Mouse (Mus musculus) spleen, adult 2 months (tissue): Measurements from ENCODE around the gene Med16. TPM values are rescaled to one million over a fixed set of nuclear protein-coding genes. Genes with fewer than 3 reads are reported as not detected.

Experiments used
- DNase-seq, 2 experiments: peaks; one replicate each; pipeline versions ENCODE4 v3.0.0 to v3.0.0-alpha.2; 2012 to 2021; ENCODE audit warnings: low spot score in 2 of 2, low read depth in 1 of 2
- H3K27ac ChIP-seq: fragments of 200-500 bp; 2 replicates; pipeline ENCODE4 v1.5.1; 2012; ENCODE audit warnings: low read length, inconsistent platforms; ENCODE audit not compliant: insufficient read depth
- H3K27me3 ChIP-seq: fragments of 200-500 bp; 2 replicates; pipeline ENCODE4 v1.6.1; 2012; ENCODE audit warnings: mild to moderate bottlenecking, moderate library complexity, low read length, inconsistent platforms; ENCODE audit not compliant: control insufficient read depth, insufficient read depth
- H3K36me3 ChIP-seq: fragments of 200-500 bp; 2 replicates; pipeline ENCODE4 v1.6.1; 2012; ENCODE audit warnings: mild to moderate bottlenecking, low read length, inconsistent platforms; ENCODE audit not compliant: control insufficient read depth, insufficient read depth
- H3K4me1 ChIP-seq: fragments of 200-500 bp; 2 replicates; pipeline ENCODE4 v1.6.1; 2011; ENCODE audit warnings: inconsistent platforms; ENCODE audit not compliant: control insufficient read depth, insufficient read depth, insufficient read length
- H3K4me3 ChIP-seq: fragments of 200-500 bp; 2 replicates; pipeline ENCODE4 v1.5.1; 2011; ENCODE audit warnings: mild to moderate bottlenecking, inconsistent platforms; ENCODE audit not compliant: insufficient read depth, insufficient read length; ENCODE audit errors: extremely low read depth
- CTCF ChIP-seq: fragments of 200-500 bp; IDR thresholded peaks from 2 replicates; pipeline ENCODE4 v1.5.1; 2011; ENCODE audit warnings: mild to moderate bottlenecking, inconsistent platforms; ENCODE audit not compliant: insufficient read depth, insufficient read length, insufficient replicate concordance; ENCODE audit errors: extremely low read depth
- POLR2A ChIP-seq: fragments of 200-500 bp; IDR thresholded peaks from 2 replicates; pipeline ENCODE4 v1.6.1; 2011; ENCODE audit warnings: low read depth, low read length, inconsistent platforms
- WGBS: fragments of 180-500 bp; shearing (Covaris S2); methylation state at CpG from one replicate; pipeline ENCODE4 v1.1.7; 2018; 5-methylcytosine and 5-hydroxymethylcytosine counted together
- polyA plus RNA-seq: library from polyadenylated mRNA; depleted of rRNA; stranded (reverse); fragments of >200 nt; gene quantifications from 2 replicates; pipeline ENCODE4 v1.2.3, GENCODE M21; 2012

Med16 gene
- polyA plus RNA-seq, 1 experiment, result 46.4 TPM

- H3K4me1 ChIP-seq, result peaks cover 22% of the 10 kb centered on the region
- TF ChIP-seq CTCF, result no peak
- no peak for TF ChIP-seq POLR2A
- no peaks in the 10 kb centered on the region for H3K36me3 ChIP-seq
- WGBS, result 2% methylated on average over 52 of the region's 57 CpGs
- H3K27me3 ChIP-seq, result peaks cover 8% of the 10 kb centered on the region
- DNase-seq, result no peak
- H3K4me3 ChIP-seq, result peak within 1 kb of the TSS; percentile 50
- no peak within 1 kb of the TSS for H3K27ac ChIP-seq
Observed at GRCm38 (mm10) chr10:79874290-79874862, 34.3 kb downstream of the Med16 start, which contains the start of the genes Prtn3 and Plppr3. Gene Prtn3, plus strand, starts transcription at chr10:79874476. Gene Plppr3, minus strand, starts transcription at chr10:79874634.

DNA sequence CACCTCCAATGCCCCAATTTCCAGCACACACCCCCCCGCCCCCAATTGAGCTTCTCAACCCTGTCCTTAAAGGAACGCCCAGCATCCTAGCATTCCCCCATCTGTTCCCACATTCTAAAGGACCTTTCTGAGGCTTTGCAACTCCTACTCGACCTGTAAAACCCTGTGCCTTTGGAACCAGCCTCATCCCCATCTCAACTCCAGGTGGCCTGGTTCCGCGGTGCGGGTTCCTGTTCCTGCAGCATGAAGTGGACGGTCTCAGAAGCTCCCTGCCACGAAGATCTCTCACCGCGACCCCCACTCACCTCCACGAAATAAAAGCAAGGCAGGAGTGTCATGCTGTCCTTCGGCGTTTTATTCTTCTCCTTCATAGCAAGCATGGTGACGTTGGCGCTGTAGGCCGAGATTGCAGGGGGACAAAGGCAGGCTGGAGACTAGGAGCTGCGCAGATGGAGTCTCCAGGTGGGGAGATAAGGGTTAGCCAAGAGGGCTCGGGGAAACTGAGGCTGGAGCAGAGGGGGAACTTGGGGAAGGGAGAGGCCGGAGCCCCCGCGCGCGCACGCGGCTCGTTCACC is 34.9 kb downstream of the Med16 start:
- WGBS, result 2% methylated on average over 26 of the region's 26 CpGs
- Histone ChIP-seq H3K4me3 (peak overlapping the region; percentile 50), H3K36me3 (no peaks in the 10 kb centered on the region), H3K27me3 (peaks cover 8% of the 10 kb centered on the region), H3K27ac (no peak overlapping the region), H3K4me1 (peaks cover 22% of the 10 kb centered on the region)
- no peak for DNase-seq
- no peak for TF ChIP-seq POLR2A
- TF ChIP-seq CTCF, result no peak

DNA sequence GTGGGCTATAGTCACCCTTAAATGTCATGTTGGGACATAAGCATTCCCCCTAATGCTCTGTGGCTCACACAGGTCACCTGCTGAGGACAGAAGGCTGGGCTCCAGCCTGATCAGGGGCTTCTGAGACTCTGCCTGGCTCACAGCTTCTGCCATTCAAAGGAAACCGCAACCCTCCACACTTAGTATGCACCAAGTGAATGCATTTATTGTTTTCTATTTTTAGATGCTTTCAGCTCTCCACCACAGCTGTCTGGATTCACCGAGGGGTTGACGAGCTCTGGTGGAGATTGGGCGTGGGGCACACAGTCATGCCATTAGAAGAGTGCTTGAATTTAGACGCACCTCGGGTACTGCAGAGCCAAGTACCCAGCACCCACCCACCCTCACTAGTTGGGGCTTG is 35.4 kb downstream of the Med16 start:
- Histone ChIP-seq H3K36me3 (no peaks in the 10 kb centered on the region), H3K4me3 (no peak overlapping the region), H3K27ac (no peak overlapping the region), H3K4me1 (peaks cover 22% of the 10 kb centered on the region), H3K27me3 (peaks cover 8% of the 10 kb centered on the region)
- TF ChIP-seq POLR2A (no peak), CTCF (no peak)
- 6% methylated on average over 6 of the region's 6 CpGs for WGBS
- no peak for DNase-seq

- WGBS, result 37% methylated on average over 3 of the region's 3 CpGs
- TF ChIP-seq CTCF, result no peak
- TF ChIP-seq POLR2A, result no peak
- Histone ChIP-seq H3K27me3 (peaks cover 8% of the 10 kb centered on the region), H3K27ac (no peak overlapping the region), H3K4me1 (peaks cover 20% of the 10 kb centered on the region), H3K36me3 (no peaks in the 10 kb centered on the region), H3K4me3 (no peak overlapping the region)
- no peak for DNase-seq
Observed at GRCm38 (mm10) chr10:79872862-79873261, 35.9 kb downstream of the Med16 start.

GRCm38 (mm10) chr10:79871845-79872244 is 36.9 kb downstream of the Med16 start:
- Histone ChIP-seq H3K36me3 (no peaks in the 10 kb centered on the region), H3K27me3 (peaks cover 8% of the 10 kb centered on the region), H3K27ac (no peak overlapping the region), H3K4me3 (no peak overlapping the region), H3K4me1 (peaks cover 12% of the 10 kb centered on the region)
- no peak for DNase-seq
- TF ChIP-seq POLR2A (no peak), CTCF (no peak)
- 88% methylated on average over 8 of the region's 8 CpGs for WGBS

GRCm38 (mm10) chr10:79866601-79867000 is 42.1 kb downstream of the Med16 start:
- peaks cover 25% of the 10 kb centered on the region for H3K36me3 ChIP-seq
- TF ChIP-seq POLR2A (no peak), CTCF (no peak)
- no peaks in the 10 kb centered on the region for H3K27me3 ChIP-seq
- no peak overlapping the region for H3K27ac ChIP-seq
- WGBS, result 85% methylated on average over 11 of the region's 11 CpGs
- H3K4me3 ChIP-seq, result no peak overlapping the region
- DNase-seq, result no peak
- no peaks in the 10 kb centered on the region for H3K4me1 ChIP-seq

- no peak for TF ChIP-seq CTCF
- TF ChIP-seq POLR2A, result no peak
- Histone ChIP-seq H3K36me3 (peaks cover 31% of the 10 kb centered on the region), H3K27ac (no peak overlapping the region), H3K4me1 (no peaks in the 10 kb centered on the region; the same call in 1 of the 2 replicates), H3K4me3 (no peak overlapping the region), H3K27me3 (no peaks in the 10 kb centered on the region)
- DNase-seq, result no peak
- WGBS, result 78% methylated on average over 19 of the region's 19 CpGs
Observed at GRCm38 (mm10) chr10:79865801-79866295, 42.9 kb downstream of the Med16 start.
